Mouse (Mus musculus) adrenal gland, postnatal 10 days (tissue): ENCODE measurements around the gene Gm5767. TPM values are rescaled to one million over a fixed set of nuclear protein-coding genes. Genes with fewer than 3 reads are reported as not detected.
"Not testable (repeated sequence)": the region's sequence is repeated elsewhere in the genome, so short reads cannot be mapped to it uniquely, and the experiment has no call there.

ENCODE experiments used
- DNase-seq: peaks from one replicate; pipeline ENCODE4 v3.0.0; 2021; ENCODE audit warnings: mixed read lengths
- total RNA-seq, 2 experiments: library from RNA; stranded (reverse); gene quantifications; 2 replicates each; pipeline ENCODE4 v1.2.3; 2021

Gm5767 gene
- total RNA-seq, 2 experiments from 2014 or later, result not detected

GRCm38 (mm10) chr16:8714851-8715250 is 34.3 kb downstream of the Gm5767 start:
- DNase-seq, result no peak

- DNase-seq, result peak; percentile 59
Observed at GRCm38 (mm10) chr16:8715513-8716080, 35.0 kb downstream of the Gm5767 start.

DNA sequence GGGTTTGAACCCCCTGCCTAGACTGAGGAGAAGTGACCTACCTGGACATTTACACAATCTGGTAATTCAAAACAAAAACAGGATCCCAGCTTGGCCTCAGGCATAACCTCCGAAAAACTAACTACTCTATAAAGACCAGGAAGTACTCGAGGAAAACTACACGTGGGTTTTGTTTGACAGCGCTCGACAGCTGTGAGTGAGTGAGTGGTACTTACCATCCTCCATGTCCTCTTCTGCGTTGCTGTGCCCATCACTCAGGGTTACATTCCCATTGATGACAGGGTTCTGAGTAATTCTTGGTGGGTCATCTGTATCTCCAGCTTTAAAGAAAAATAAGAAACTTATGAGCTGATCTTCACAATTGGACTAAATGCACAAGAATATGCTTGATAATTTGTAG is 35.7 kb downstream of the Gm5767 start:
- DNase-seq, result no peak

- peak; percentile 35 for DNase-seq
Observed at GRCm38 (mm10) chr16:8717744-8718143, 37.2 kb downstream of the Gm5767 start.

DNA sequence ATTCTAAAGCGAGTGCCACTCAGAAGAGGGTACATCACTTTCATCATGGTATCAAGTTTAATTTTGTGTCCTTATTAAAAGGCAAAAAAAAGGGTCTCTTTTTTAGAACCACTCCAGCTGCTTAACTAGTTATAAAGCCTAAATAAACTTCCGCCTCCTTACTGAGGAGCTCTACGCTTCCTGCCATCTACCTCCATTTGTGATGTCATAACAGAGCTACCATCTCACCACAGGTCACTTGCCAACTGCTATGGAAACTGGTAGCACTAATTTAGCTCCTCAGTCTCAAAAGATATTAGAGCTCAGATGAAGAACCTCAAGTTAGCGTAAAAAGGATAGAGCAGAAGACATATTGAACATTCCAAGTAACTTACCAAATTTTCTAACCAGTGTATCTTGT is 39.9 kb downstream of the Gm5767 start:
- no peak for DNase-seq

GRCm38 (mm10) chr16:8724031-8724430 is 43.5 kb downstream of the Gm5767 start:
- DNase-seq, result no peak

GRCm38 (mm10) chr16:8725807-8726206 is 45.2 kb downstream of the Gm5767 start:
- DNase-seq, result no peak

GRCm38 (mm10) chr16:8728111-8728748 is 47.7 kb downstream of the Gm5767 start:
- DNase-seq, result no peak

DNA sequence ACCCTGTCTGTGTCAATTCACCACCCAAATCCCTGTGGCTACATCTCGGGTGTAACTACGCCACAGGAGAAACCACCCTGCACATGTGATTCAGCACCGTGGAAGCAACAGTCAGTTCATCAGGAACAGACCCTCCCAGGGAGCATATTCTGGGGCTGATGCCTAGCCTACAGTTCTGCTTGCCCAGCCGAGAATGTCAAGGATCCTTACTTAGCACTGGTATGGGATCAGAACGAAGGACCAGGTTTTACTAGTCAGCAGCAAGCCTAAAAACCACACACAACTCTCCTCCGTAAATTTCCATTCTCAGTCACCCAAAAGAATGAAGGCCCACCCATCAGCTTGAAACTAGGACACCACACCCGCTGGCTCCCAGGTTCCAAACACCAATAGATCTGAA is 51.1 kb downstream of the Gm5767 start:
- DNase-seq, result no peak

- DNase-seq, result not testable (repeated sequence)
Observed at GRCm38 (mm10) chr16:8732450-8732849, 51.9 kb downstream of the Gm5767 start.

Other genes with a start within 250 kb of the Gm5767 start
- gene Mettl22, start 210.0 kb upstream of the Gm5767 start, total RNA-seq, result 10 to 100 TPM; 16.4 to 33.0 TPM
- 10 to 100 TPM; 29.8 to 33.6 TPM for gene Abat, start 167.3 kb upstream of the Gm5767 start, total RNA-seq
- gene Pmm2, start 43.1 kb upstream of the Gm5767 start, total RNA-seq, result 10 to 100 TPM; 56.9 to 74.1 TPM
- gene Tmem186, start 43.1 kb upstream of the Gm5767 start, total RNA-seq, result 10 to 100 TPM; 19.0 to 22.4 TPM
- 10 to 100 TPM; 76.8 to 85.6 TPM for gene Carhsp1, start 8.6 kb upstream of the Gm5767 start, total RNA-seq
- 100 to 1,000 TPM in 1 of 2 experiments, 10 to 100 TPM in 1; 88.5 to 109 TPM for gene Usp7, start 111.5 kb downstream of the Gm5767 start, total RNA-seq
- gene 1810013L24Rik, start 149.3 kb downstream of the Gm5767 start, total RNA-seq, result 10 to 100 TPM; 60.5 to 66.0 TPM